Mouse (Mus musculus) limb, embryonic 10.5 days (tissue): Measurements from ENCODE around the gene Gfap. TPM values are rescaled to one million over a fixed set of nuclear protein-coding genes. Genes with fewer than 3 reads are reported as not detected.
A peak's percentile ranks its signal among the peaks of the same experiment; 100 is the strongest.

Experiments used
- DNase-seq: peaks from one replicate; pipeline ENCODE4 v3.0.0-alpha.2; 2017; ENCODE audit warnings: low spot score
- H3K27ac ChIP-seq: fragments of 300-500 bp; sonication (generic); 2 replicates; pipeline ENCODE4 v1.5.1; 2016; ENCODE audit warnings: mild to moderate bottlenecking
- H3K27me3 ChIP-seq: fragments of 300-500 bp; sonication (generic); 2 replicates; pipeline ENCODE4 v1.6.1; 2016; ENCODE audit warnings: low read depth, mild to moderate bottlenecking; ENCODE audit not compliant: poor library complexity, severe bottlenecking
- H3K36me3 ChIP-seq: fragments of 300-500 bp; sonication (generic); 2 replicates; pipeline ENCODE4 v1.6.1; 2016; ENCODE audit warnings: mild to moderate bottlenecking, moderate library complexity
- H3K4me1 ChIP-seq: fragments of 300-500 bp; sonication (generic); 2 replicates; pipeline ENCODE4 v1.6.1; 2016
- H3K4me3 ChIP-seq: fragments of 300-500 bp; sonication (generic); 2 replicates; pipeline ENCODE4 v1.5.1; 2016; ENCODE audit warnings: mild to moderate bottlenecking, moderate library complexity
- H3K9me3 ChIP-seq: fragments of 300-500 bp; sonication (generic); replicated peaks from 2 replicates; pipeline ENCODE4 v1.6.1; 2016; ENCODE audit warnings: mild to moderate bottlenecking
- WGBS: fragments of 180-500 bp; shearing (Covaris S2); methylation state at CpG from one replicate; pipeline ENCODE4 v1.1.7; 2016; 5-methylcytosine and 5-hydroxymethylcytosine counted together
- polyA plus RNA-seq: library from polyadenylated mRNA; unstranded; fragments of >200 nt; fragmentation: Nextera tagmentation; extraction: Ambion mirVana; gene quantifications from 2 replicates; pipeline ENCODE4 v1.2.1, GENCODE M21; 2016

Gene Gfap
- polyA plus RNA-seq: 0.16 TPM in 1 of 2 replicates, not detected in the other

- DNase-seq: peak; percentile 90
- WGBS: 13% methylated on average over 7 of the region's 7 CpGs
Measured at GRCm38 (mm10) chr11:102900763-102901162, at the start of gene Gfap. Gene Gfap, minus strand, starts transcription at chr11:102900912.

GRCm38 (mm10) chr11:102948043-102948961 lies 47.6 kb upstream of the Gfap start:
- Histone ChIP-seq H3K4me1 (peaks cover 44% of the 10 kb centered on the region), H3K9me3 (no peaks in the 10 kb centered on the region), H3K36me3 (no peaks in the 10 kb centered on the region), H3K27ac (peak overlapping the region; percentile 65; the same call in 1 of the 2 replicates), H3K27me3 (peaks cover 100% of the 10 kb centered on the region), H3K4me3 (peak overlapping the region; percentile 61)
- peak; percentile 64 for DNase-seq
- WGBS: under 1% methylated on average over 51 of the region's 51 CpGs

More at GRCm38 (mm10) chr11:102900763-102901162, at the start of gene Gfap:
- Histone ChIP-seq H3K9me3 (no peaks in the 10 kb centered on the region), H3K27me3 (peaks cover 36% of the 10 kb centered on the region), H3K4me1 (peaks cover 19% of the 10 kb centered on the region), H3K27ac (no peak within 1 kb of the TSS), H3K36me3 (peaks cover 15% of the 10 kb centered on the region), H3K4me3 (no peak within 1 kb of the TSS)

GRCm38 (mm10) chr11:102946992-102947343 lies 46.3 kb upstream of the Gfap start:
- Histone ChIP-seq H3K4me1 (peaks cover 42% of the 10 kb centered on the region), H3K36me3 (no peaks in the 10 kb centered on the region), H3K9me3 (no peaks in the 10 kb centered on the region), H3K4me3 (peak overlapping the region; percentile 50), H3K27ac (no peak overlapping the region; the same call in 1 of the 2 replicates), H3K27me3 (peaks cover 100% of the 10 kb centered on the region)
- 5% methylated on average over 8 of the region's 8 CpGs for WGBS
- no peak for DNase-seq

- H3K27ac ChIP-seq: peak within 1 kb of the TSS; percentile 79
Measured at GRCm38 (mm10) chr11:102946265-102946991, 45.7 kb upstream of the Gfap start, which contains the start of gene C1ql1. Gene C1ql1, minus strand, starts transcription at chr11:102946688.

GRCm38 (mm10) chr11:102945306-102946264 lies 44.9 kb upstream of the Gfap start:
- H3K27ac ChIP-seq: peak overlapping the region; percentile 79; the same call in 1 of the 2 replicates
- peak overlapping the region; percentile 50 for H3K4me3 ChIP-seq
- peaks cover 100% of the 10 kb centered on the region for H3K27me3 ChIP-seq
- no peaks in the 10 kb centered on the region for H3K36me3 ChIP-seq
- 4% methylated on average over 54 of the region's 54 CpGs for WGBS
- DNase-seq: peak; percentile 50
- H3K4me1 ChIP-seq: peaks cover 42% of the 10 kb centered on the region
- no peaks in the 10 kb centered on the region for H3K9me3 ChIP-seq

More at GRCm38 (mm10) chr11:102946265-102946991, 45.7 kb upstream of the Gfap start, which contains the start of gene C1ql1:
- Histone ChIP-seq H3K27me3 (peaks cover 100% of the 10 kb centered on the region), H3K4me3 (peak within 1 kb of the TSS; percentile 50), H3K4me1 (peaks cover 42% of the 10 kb centered on the region), H3K36me3 (no peaks in the 10 kb centered on the region), H3K9me3 (no peaks in the 10 kb centered on the region)
- DNase-seq: peak; percentile 91
- 1% methylated on average over 87 of the region's 87 CpGs for WGBS

- DNase-seq: no peak
- H3K9me3 ChIP-seq: no peaks in the 10 kb centered on the region
- no peak overlapping the region for H3K27ac ChIP-seq
- WGBS: 68% methylated on average over 6 of the region's 6 CpGs
- peaks cover 45% of the 10 kb centered on the region for H3K4me1 ChIP-seq
- no peak overlapping the region for H3K4me3 ChIP-seq
- no peaks in the 10 kb centered on the region for H3K36me3 ChIP-seq
- peaks cover 100% of the 10 kb centered on the region for H3K27me3 ChIP-seq
Measured at GRCm38 (mm10) chr11:102941236-102941635, 40.5 kb upstream of the Gfap start.

DNA sequence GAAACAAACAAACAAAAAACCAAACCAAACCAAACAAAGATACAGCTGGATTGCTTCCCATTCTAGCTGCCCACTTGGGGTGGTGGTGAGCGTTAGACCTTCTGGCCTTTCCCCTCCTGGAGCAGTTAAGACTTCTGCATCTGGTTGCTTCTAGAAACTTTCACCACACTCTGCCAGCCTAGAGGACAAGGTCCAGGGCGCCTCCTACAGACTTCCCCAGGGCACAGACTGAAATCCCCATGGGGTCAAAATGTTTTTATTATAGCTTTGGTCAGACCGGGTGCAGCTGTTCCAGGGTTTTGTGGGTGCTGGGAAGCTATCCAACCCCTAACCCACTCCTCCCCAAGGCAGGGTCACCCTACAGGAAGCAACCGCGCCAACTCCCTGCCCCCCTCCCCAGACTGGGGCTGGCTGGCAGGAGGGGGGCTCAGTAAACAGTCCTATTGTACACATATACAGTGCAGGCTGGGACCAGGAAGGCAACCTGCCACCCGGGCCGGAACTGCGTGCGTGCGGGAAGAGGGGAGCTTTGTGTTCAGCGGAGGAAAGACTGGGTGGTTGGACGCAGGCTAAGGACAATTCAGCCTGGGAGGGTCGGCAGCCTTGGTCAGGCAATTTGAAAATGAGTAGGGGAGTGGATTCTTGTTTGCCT lies 38.4 kb upstream of the Gfap start:
- Histone ChIP-seq H3K4me3 (peak overlapping the region; percentile 7; the same call in 1 of the 2 replicates), H3K4me1 (peaks cover 37% of the 10 kb centered on the region), H3K36me3 (no peaks in the 10 kb centered on the region), H3K9me3 (no peaks in the 10 kb centered on the region), H3K27ac (peak overlapping the region; percentile 61; the same call in 1 of the 2 replicates), H3K27me3 (peaks cover 90% of the 10 kb centered on the region)
- DNase-seq: no peak
- WGBS: 49% methylated on average over 13 of the region's 13 CpGs

- peaks cover 84% of the 10 kb centered on the region for H3K27me3 ChIP-seq
- peaks cover 37% of the 10 kb centered on the region for H3K4me1 ChIP-seq
- no peaks in the 10 kb centered on the region for H3K9me3 ChIP-seq
- H3K4me3 ChIP-seq: no peak overlapping the region
- no peak for DNase-seq
- H3K27ac ChIP-seq: no peak overlapping the region
- WGBS: 79% methylated on average over 3 of the region's 3 CpGs
- no peaks in the 10 kb centered on the region for H3K36me3 ChIP-seq
Measured at GRCm38 (mm10) chr11:102937529-102938182, 36.9 kb upstream of the Gfap start.

GRCm38 (mm10) chr11:102936272-102936671 lies 35.6 kb upstream of the Gfap start:
- Histone ChIP-seq H3K4me1 (peaks cover 37% of the 10 kb centered on the region), H3K9me3 (no peaks in the 10 kb centered on the region), H3K36me3 (no peaks in the 10 kb centered on the region), H3K4me3 (no peak overlapping the region; the same call in 1 of the 2 replicates), H3K27ac (no peak overlapping the region; the same call in 1 of the 2 replicates), H3K27me3 (peaks cover 72% of the 10 kb centered on the region)
- peak; percentile 45 for DNase-seq
- 19% methylated on average over 4 of the region's 4 CpGs for WGBS

- H3K27me3 ChIP-seq: peaks cover 22% of the 10 kb centered on the region
- H3K27ac ChIP-seq: no peak overlapping the region
- H3K4me1 ChIP-seq: peaks cover 3% of the 10 kb centered on the region
- WGBS: 95% methylated on average over 10 of the region's 10 CpGs
- no peaks in the 10 kb centered on the region for H3K36me3 ChIP-seq
- no peak for DNase-seq
- H3K4me3 ChIP-seq: no peak overlapping the region
- H3K9me3 ChIP-seq: no peaks in the 10 kb centered on the region
Measured at GRCm38 (mm10) chr11:102930672-102931071, 30.0 kb upstream of the Gfap start.

DNA sequence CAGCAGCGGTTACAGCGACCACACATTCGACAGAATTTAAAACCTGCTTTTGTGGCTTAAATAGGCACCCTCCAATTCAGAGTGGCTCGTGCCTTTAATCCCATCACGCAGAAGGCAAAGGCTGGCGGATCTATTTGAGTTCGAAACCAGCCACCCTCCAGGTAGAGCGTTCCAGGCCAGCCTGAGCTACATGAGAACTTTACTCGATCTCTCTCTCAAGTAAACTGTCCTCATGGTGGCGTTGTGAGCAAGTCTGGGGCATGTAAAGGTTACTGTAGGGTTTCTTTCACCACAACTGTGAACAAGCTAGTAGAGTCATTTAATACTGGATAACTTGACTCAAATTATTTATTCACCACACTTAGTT lies 24.6 kb upstream of the Gfap start:
- no peaks in the 10 kb centered on the region for H3K27me3 ChIP-seq
- 1% methylated on average over 10 of the region's 10 CpGs for WGBS
- H3K4me1 ChIP-seq: peaks cover 35% of the 10 kb centered on the region
- peaks cover 27% of the 10 kb centered on the region for H3K36me3 ChIP-seq
- no peak for DNase-seq
- H3K9me3 ChIP-seq: no peaks in the 10 kb centered on the region
- peak overlapping the region; percentile 93 for H3K27ac ChIP-seq
- H3K4me3 ChIP-seq: peak overlapping the region; percentile 83
